Mouse (Mus musculus): ENCODE measurements at regions not wholly inside any gene's neighbourhood (a gene's known extent, or its start where the extent isn't known, plus 50 kb on each side); places are given as distances from the start of the nearest gene placed in this dataset.

DNA sequence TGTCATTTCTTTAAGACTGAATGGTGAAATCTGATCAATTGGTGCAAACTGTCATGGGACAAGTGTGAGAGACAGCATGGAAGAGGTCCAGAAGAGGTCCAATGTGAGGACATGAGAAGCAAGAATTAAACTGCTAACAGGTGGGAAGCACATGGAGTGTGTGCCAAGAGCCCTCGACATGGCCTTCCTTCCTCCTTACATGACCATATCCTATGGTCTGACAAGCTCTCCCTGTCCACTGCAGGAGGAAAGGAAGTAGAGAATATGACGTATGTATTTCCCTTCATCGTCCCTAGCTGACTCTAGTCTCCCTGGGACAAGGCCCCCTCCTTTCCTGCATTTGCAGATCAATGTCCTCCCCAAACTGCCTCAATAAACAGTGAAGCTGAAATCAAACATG, 152.1 kb downstream of the Dad1 start:
- Histone ChIP-seq H3K36me3 (ENCODE audit: control insufficient read depth, insufficient read depth, low read length) (no peaks in the 10 kb centered on the region), H3K4me2 (replicated peaks; ENCODE audit: low read depth, low read length, severe bottlenecking) (no peak overlapping the region), H3K9me3 (ENCODE audit: control insufficient read depth, low read length) (no peaks in the 10 kb centered on the region), H3K4me3 (replicated peaks; ENCODE audit: low read length) (no peak overlapping the region), H3K27ac (replicated peaks; ENCODE audit: low read depth, low read length) (no peak overlapping the region), H3K27me3 (ENCODE audit: control insufficient read depth, insufficient read depth, low read length) (no peaks in the 10 kb centered on the region), H3K9ac (ENCODE audit: low read depth, low read length, severe bottlenecking) (no peak overlapping the region), H3K4me1 (ENCODE audit: control insufficient read depth, insufficient read depth, low read length) (peaks cover 18% of the 10 kb centered on the region)
- ATAC-seq (ENCODE audit: low FRiP score, low read depth) (no peak), DNase-seq (ENCODE audit: low spot score) (no peak)
- TF ChIP-seq POLR2A (IDR thresholded peaks at IDR 0.05; ENCODE audit: borderline replicate concordance, extremely low read depth, insufficient read depth, insufficient read length) = no peak
- WGBS = 38% methylated on average over 3 of the region's 3 CpGs

DNA sequence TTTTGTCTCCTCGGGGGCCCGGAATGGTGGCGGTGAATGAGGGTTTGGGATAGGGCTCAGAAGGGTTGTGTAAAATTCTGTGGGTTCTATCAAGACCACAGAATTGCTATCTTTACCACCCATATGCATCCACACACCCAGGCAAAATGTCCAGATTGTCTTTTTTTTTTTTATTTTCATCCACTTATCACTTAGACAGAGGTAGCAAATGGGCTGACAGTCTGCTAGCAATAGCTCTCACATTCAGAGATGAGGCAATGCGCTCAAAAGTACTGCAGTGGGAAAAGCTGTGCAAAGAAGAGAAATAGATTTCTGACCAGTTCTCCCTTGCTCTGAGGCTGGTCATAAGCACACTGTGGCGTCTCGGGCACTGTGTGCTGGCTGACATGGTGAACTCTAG, 154.5 kb downstream of the Dad1 start:
- H3K27ac ChIP-seq (replicated peaks; ENCODE audit: low read depth, low read length) = no peak overlapping the region
- no peaks in the 10 kb centered on the region for H3K9me3 ChIP-seq (ENCODE audit: control insufficient read depth, low read length)
- no peaks in the 10 kb centered on the region for H3K36me3 ChIP-seq (ENCODE audit: control insufficient read depth, insufficient read depth, low read length)
- 93% methylated on average over 6 of the region's 6 CpGs for WGBS
- DNase-seq (ENCODE audit: low spot score) (no peak), ATAC-seq (ENCODE audit: low FRiP score, low read depth) (no peak)
- peaks cover 18% of the 10 kb centered on the region for H3K4me1 ChIP-seq (ENCODE audit: control insufficient read depth, insufficient read depth, low read length)
- no peak overlapping the region for H3K9ac ChIP-seq (ENCODE audit: low read depth, low read length, severe bottlenecking)
- H3K27me3 ChIP-seq (ENCODE audit: control insufficient read depth, insufficient read depth, low read length) = no peaks in the 10 kb centered on the region
- H3K4me2 ChIP-seq (replicated peaks; ENCODE audit: low read depth, low read length, severe bottlenecking) = no peak overlapping the region
- no peak overlapping the region for H3K4me3 ChIP-seq (replicated peaks; ENCODE audit: low read length)
- no peak for TF ChIP-seq POLR2A (IDR thresholded peaks at IDR 0.05; ENCODE audit: borderline replicate concordance, extremely low read depth, insufficient read depth, insufficient read length)

DNA sequence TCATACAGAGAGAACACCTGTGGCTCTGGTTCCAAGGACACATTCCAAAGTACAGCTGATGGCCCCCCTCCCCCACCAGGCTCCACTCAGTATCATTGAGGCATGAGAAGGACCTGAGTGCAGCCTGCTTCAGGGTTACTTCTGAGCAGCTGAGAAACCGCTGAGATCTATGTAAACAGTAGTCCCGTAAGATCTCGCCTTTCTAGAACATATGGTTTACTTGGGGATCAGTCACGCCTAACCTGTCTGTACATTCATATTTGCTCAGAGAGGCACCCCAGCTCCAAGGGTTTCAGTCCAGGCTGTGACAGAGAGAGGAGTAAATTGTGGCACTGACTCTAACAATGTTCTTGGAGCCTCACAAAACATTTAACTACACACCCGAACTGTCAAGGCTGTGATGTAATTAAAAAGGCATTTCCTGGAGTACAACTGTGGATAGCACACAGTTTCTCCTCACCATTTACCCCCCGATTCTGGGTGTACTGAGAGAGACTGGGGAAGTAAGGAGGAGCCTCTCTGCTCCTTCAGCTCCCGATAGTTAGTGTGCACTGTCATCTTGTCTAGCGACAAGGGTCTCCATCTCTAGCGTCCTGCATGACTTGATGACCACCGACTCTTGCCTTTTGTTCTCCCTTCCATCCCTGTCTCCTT, 155.7 kb downstream of the Dad1 start:
- WGBS = 57% methylated on average over 10 of the region's 10 CpGs
- ATAC-seq (ENCODE audit: low FRiP score, low read depth) (no peak), DNase-seq (ENCODE audit: low spot score) (no peak)
- H3K4me1 ChIP-seq (ENCODE audit: control insufficient read depth, insufficient read depth, low read length) = peaks cover 18% of the 10 kb centered on the region
- H3K27me3 ChIP-seq (ENCODE audit: control insufficient read depth, insufficient read depth, low read length) = no peaks in the 10 kb centered on the region
- H3K36me3 ChIP-seq (ENCODE audit: control insufficient read depth, insufficient read depth, low read length) = no peaks in the 10 kb centered on the region
- no peak overlapping the region for H3K27ac ChIP-seq (replicated peaks; ENCODE audit: low read depth, low read length)
- H3K4me2 ChIP-seq (replicated peaks; ENCODE audit: low read depth, low read length, severe bottlenecking) = no peak overlapping the region
- TF ChIP-seq POLR2A (IDR thresholded peaks at IDR 0.05; ENCODE audit: borderline replicate concordance, extremely low read depth, insufficient read depth, insufficient read length) = no peak
- no peak overlapping the region for H3K4me3 ChIP-seq (replicated peaks; ENCODE audit: low read length)
- no peak overlapping the region for H3K9ac ChIP-seq (ENCODE audit: low read depth, low read length, severe bottlenecking)
- no peaks in the 10 kb centered on the region for H3K9me3 ChIP-seq (ENCODE audit: control insufficient read depth, low read length)

DNA sequence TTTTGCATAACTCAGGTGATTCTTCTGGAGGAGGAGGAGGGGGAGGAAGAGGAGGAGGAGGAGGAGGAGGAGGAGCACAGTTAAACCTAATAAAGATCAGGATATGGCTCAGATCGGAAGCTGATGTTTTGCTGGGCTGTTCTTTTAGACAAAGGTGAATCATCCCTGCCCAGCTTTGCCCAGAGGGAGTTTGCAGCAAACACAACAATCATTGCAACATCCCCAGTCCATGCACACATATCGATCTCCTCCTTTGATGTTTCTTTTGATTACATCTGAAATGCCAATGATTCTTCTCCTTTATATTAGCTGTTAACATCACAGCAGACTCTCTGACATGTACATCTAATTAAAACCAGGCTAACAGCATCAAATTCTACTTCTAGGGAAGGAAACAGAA, 156.9 kb downstream of the Dad1 start:
- ATAC-seq (ENCODE audit: low FRiP score, low read depth) = no peak
- WGBS = 28% methylated on average over 2 of the region's 2 CpGs
- no peak overlapping the region for H3K9ac ChIP-seq (ENCODE audit: low read depth, low read length, severe bottlenecking)

DNA sequence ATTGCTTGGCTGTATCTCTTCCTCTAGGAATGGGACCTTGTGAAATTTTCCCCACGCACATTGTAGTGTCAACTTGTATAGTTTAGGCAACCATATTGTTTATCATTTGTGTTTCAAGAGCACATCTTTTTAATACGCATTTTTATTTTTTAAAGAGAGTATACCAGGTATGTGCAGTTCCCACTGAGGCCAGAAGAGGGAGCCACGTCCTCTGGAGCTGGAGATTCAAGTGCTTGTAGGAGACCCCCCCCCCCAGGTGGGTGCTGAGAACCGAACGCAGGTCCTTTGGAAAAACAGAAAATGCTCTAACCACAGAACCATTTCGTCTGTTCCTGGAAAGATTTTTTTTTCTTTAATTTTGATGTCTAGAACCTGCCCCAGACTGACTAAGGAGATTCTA, 161.5 kb downstream of the Dad1 start:
- WGBS = 85% methylated on average over 6 of the region's 6 CpGs
- H3K4me2 ChIP-seq (replicated peaks; ENCODE audit: low read depth, low read length, severe bottlenecking) = no peak overlapping the region
- no peaks in the 10 kb centered on the region for H3K27me3 ChIP-seq (ENCODE audit: control insufficient read depth, insufficient read depth, low read length)
- ATAC-seq (ENCODE audit: low FRiP score, low read depth) = no peak
- no peak for TF ChIP-seq POLR2A (IDR thresholded peaks at IDR 0.05; ENCODE audit: borderline replicate concordance, extremely low read depth, insufficient read depth, insufficient read length)
- no peaks in the 10 kb centered on the region for H3K9me3 ChIP-seq (ENCODE audit: control insufficient read depth, low read length)
- no peak for DNase-seq (ENCODE audit: low spot score)
- H3K27ac ChIP-seq (replicated peaks; ENCODE audit: low read depth, low read length) = no peak overlapping the region
- H3K4me1 ChIP-seq (ENCODE audit: control insufficient read depth, insufficient read depth, low read length) = peaks cover 3% of the 10 kb centered on the region; the same call in 1 of the 2 replicates
- no peak overlapping the region for H3K4me3 ChIP-seq (replicated peaks; ENCODE audit: low read length)
- H3K9ac ChIP-seq (ENCODE audit: low read depth, low read length, severe bottlenecking) = no peak overlapping the region
- H3K36me3 ChIP-seq (ENCODE audit: control insufficient read depth, insufficient read depth, low read length) = no peaks in the 10 kb centered on the region

More for the DNA sequence above, 156.9 kb downstream of the Dad1 start:
- no peaks in the 10 kb centered on the region for H3K9me3 ChIP-seq (ENCODE audit: control insufficient read depth, low read length)
- H3K4me3 ChIP-seq (replicated peaks; ENCODE audit: low read length) = no peak overlapping the region
- no peak overlapping the region for H3K4me2 ChIP-seq (replicated peaks; ENCODE audit: low read depth, low read length, severe bottlenecking)
- DNase-seq (ENCODE audit: low spot score) = no peak
- no peaks in the 10 kb centered on the region for H3K27me3 ChIP-seq (ENCODE audit: control insufficient read depth, insufficient read depth, low read length)
- peaks cover 15% of the 10 kb centered on the region for H3K4me1 ChIP-seq (ENCODE audit: control insufficient read depth, insufficient read depth, low read length)
- TF ChIP-seq POLR2A (IDR thresholded peaks at IDR 0.05; ENCODE audit: borderline replicate concordance, extremely low read depth, insufficient read depth, insufficient read length) = no peak
- H3K27ac ChIP-seq (replicated peaks; ENCODE audit: low read depth, low read length) = no peak overlapping the region
- H3K36me3 ChIP-seq (ENCODE audit: control insufficient read depth, insufficient read depth, low read length) = no peaks in the 10 kb centered on the region
